Mouse (Mus musculus): ENCODE results near the gene Plcl1.

DNA sequence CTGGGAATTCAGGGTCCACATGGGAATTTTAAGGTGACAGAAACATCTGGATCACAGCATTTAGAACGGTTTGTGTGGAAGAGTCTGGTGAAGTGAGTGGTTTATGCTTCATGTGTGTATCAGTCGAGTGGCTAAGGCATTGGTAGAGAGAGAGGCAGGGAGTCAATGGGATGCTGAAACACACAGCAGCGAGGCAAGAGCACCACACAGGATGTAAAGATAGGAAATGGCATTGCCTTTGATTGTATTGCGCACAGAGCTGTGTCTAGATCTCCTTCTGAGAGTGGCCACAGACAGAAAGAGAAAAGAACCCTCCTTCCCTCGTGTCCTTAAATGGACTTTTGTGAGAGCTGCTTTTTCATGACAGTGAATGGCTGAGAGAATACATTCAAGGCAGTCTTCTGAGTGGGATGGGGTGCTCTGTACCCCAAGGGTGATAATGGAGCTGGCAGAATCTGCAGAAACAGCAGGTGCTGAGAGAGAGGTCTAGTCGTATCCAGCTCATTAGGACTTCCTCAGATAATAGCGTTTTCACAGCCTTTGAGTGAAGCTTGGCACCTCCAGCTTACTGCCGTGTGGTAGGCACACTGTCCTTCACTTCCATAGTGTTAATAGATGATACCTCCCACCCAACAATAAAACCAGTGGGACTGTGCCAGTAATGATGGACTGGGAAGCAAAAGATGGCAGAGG lies 253.9 kb downstream of the Plcl1 start:
- TF ChIP-seq CTCF (IDR thresholded peaks at IDR 0.05; ENCODE audit: control insufficient read depth, insufficient read depth, insufficient read length): no peak
- no peak for TF ChIP-seq MAX (IDR thresholded peaks at IDR 0.05)
- no peak for TF ChIP-seq USF1 (IDR thresholded peaks at IDR 0.05; ENCODE audit: low read depth)
- TF ChIP-seq MYOD1 (IDR thresholded peaks at IDR 0.05; ENCODE audit: control insufficient read depth, insufficient read length, low read depth): no peak
